Mouse (Mus musculus): ENCODE data around the gene Adcyap1r1.
A peak's percentile ranks its signal among the peaks of the same experiment; 100 is the strongest.

Gene Adcyap1r1

DNA sequence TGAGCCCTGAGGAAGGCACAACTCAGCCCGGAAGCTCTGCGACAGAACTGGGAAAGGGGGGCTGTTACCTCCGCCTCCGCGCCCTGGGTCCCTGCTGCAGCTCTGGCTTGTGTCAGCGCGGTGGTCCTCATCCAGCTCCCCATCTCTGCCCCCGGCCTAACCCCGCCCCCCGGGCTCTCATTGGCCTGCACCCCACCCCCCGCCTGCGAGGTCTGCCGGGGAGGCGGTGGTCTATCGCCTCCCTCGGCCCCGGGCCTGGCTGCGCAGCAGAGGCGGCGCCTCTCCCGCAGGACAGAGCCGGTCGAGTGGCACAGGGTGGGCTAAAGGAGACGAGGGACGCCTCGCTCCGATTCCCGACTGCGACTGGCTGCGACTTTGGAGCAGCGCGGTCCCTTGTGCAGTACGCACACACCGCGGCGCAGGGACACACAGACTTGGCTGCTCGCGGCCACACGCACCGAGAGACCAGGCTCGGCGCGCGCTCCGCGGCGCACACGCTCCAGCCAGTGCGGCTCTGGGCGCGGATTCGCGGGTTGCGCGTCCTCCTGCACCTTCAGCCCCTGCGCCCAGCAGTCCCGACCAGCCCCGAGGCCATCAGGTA lies at the start of gene Adcyap1r1:
Adcyap1r1 (plus strand) TSS at position 208 of the 601 bp plus-strand sequence.
- peak; percentile 85 for DNase-seq (ENCODE audit: low read depth, low spot score)

DNA sequence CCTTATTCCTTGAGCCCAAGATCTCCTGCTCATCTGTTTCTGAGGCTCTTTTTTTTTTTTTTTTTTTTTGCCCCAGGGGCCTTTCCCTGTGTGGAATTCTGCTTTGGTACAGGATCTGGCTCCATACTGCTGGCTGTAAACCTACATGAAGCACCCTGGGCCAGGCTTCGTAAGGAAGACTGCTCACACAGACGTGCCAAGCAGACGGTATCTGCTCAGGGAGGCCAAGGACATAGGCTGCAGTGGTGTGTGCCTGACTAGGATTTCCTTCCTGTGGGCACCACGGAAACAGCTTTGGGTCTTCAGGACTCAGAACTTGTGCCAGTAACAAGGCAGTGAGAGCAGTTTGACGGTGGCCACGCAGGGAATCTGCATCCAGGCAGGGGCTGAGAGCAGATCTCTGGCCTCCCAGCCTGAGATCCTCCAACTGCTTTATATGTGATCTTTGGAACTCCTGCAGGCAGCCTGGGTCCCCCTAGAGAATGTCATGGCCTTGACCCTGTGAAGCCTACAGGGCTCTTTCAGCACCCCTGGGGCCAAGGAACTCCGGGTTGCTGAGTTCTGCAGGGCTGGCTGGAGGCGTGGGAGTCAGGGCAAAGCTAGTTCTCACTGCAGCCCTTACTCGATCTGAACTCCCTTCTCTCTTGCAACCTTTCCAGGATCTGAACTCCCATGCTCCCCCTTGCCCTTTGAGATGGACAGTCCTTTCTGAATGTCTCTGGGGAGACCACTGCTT lies 49.6 kb upstream of the Adcyap1r1 start:
- DNase-seq (ENCODE audit: low read depth, low spot score) = no peak

DNA sequence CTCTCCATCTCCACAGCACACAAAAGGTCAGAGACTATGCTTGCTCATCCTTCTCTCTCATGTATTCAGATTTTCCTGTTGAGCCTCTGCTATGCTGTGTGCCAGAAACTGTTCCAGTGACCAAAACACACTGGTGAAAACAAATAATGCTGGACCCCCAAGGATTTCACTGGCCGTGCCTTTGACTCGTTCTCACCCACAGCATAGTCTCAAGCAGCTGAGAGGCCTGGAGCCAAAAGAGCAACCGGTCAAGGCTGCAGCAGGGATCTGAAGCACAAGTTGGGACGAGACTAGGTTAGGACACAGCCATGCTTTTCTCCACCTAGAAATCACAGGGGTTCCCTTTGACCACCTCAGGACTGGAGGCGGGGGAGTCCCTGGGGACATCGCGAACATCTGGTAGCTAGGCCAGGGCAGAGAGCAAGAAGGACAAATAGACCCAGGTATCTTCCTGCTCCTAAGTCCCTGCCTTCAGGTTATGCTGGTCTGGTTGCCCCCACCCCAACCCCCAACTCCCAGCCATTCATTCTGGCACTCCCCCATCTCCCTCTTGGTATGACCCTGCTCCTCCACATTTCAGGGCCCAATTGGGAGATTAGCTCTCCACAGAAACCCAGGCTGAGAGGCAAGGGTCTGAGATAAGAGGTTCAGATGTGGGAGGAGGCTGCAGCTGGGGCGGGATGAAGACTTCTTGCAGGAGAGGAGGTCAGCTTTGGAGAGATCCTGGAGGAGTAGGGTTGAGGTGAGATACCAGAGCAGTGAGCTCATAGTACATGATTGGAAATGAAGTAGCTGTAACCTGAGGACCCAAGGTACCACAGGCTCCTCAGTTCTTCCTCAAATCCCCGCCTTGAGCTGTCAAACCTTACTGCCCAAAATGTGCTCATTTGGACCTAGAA lies 48.1 kb upstream of the Adcyap1r1 start:
- no peak for DNase-seq (ENCODE audit: low read depth, low spot score)

DNA sequence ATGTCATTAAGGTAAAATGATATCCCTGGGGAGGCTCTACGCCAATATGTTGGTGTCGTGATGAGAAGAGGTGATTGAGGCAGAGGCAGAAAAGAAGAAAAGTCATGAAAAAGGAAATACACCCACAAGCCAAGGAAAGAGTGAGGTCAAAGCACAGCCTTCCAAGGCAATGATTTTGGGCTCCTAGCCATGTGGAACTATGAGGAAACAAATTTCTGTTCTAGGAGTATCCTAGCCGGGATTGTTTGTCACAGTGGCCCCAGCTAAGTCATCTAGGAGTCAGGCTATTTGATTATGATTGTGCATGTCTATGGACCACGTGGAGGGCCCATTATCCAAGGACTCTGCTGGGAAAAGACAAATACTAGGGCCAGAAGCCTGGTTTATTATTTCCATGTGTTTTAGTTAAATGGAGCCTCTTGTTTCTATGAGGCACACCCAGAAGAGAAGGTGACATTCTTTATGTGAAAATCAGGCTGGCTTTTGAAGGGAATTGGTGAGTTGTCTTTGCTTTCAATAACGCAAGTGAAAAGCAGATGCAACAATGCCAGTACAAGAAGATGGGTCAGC lies 47.3 kb upstream of the Adcyap1r1 start:
- no peak for DNase-seq (ENCODE audit: low read depth, low spot score)

DNA sequence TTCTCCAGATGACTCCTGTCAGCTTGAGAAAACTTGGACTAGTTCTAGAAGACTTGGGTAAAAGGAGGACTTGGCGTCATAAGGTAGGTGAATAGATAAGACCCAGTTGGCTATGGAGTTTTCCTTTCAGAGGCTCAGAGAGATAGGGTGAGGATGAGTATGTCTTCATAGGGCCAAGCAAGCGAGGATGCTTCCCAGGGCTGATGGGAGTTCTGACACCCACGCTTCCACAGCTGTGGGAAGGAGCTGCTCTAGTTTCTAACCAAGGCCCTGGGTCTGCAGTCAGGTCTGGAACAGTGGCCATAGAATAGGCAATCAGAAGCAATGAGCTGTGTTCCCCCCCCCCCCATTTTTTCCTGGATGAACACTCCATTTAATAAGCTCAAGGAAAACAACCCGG lies 44.4 kb upstream of the Adcyap1r1 start:
- peak; percentile 49 for DNase-seq (ENCODE audit: low read depth, low spot score)

DNA sequence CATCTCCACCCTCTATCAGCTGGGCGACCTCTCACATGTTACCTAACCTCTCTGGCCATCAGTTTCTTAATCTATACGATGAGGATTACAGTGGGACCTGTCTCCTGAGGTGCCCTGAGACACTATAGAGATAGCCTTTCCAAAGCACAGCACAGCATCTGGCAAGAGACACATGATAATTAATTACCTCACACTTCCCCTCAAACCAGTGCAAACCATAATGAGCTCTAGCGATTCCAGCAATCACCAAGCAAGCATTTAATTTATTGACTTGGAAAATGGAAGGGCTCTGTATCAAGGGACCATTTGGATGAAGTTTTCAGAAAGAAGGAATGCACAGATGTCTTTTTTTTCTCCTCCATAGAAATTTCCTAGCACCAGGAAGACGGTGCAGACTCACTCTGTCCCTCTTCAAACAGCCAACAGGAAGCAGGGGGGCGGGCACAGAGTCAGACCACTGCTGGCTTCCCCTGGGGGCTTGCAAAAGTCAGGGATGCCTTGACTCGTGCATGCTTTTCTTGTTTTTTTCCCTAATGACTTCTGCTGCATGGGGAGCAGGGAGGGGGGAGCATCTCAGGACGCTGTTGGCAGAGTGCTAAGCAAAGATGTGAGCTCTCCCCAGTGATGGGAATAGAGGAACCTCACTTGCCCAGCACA lies 41.5 kb upstream of the Adcyap1r1 start:
- DNase-seq (ENCODE audit: low read depth, low spot score) = no peak

DNA sequence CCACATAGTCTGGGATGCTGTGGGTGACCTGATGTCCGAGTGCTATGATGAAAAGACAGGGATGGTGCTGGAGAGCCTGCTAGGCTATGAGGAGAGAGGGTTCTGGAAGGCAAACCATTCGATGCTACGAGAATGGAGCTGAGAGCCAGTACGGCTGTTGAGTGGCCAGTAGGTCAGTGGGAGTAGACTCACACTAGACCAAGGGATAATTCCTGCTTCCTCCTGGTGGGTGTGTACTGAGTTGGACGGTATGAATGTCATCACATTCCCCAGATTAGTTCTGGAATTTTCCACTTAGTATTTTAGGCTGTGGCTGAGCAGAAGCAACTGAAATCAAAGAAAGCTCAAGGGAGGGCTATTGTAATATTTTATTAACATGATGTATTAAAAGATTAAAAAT lies 40.8 kb upstream of the Adcyap1r1 start:
- DNase-seq (ENCODE audit: low read depth, low spot score) = peak; percentile 22

DNA sequence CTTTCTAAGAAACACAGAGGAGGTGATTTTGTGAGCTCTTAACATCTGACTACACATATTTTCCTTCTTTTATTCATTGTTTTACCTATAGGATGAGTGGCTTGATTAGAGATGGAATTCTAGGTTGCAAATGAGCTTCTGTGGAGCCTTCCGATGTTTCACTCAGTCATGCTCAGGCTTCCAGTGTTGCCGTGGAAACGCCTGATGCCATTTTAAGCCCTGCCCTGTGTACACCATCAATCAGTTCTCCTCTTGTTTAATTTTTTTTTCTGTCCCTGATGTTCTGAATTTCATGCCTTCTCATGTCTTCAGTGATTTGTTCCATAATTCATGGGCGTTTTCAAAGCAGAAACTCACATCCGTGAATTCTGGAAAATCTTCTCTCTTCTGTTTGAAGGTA lies 35.6 kb upstream of the Adcyap1r1 start:
- peak; percentile 79 for DNase-seq (ENCODE audit: low read depth, low spot score)

DNA sequence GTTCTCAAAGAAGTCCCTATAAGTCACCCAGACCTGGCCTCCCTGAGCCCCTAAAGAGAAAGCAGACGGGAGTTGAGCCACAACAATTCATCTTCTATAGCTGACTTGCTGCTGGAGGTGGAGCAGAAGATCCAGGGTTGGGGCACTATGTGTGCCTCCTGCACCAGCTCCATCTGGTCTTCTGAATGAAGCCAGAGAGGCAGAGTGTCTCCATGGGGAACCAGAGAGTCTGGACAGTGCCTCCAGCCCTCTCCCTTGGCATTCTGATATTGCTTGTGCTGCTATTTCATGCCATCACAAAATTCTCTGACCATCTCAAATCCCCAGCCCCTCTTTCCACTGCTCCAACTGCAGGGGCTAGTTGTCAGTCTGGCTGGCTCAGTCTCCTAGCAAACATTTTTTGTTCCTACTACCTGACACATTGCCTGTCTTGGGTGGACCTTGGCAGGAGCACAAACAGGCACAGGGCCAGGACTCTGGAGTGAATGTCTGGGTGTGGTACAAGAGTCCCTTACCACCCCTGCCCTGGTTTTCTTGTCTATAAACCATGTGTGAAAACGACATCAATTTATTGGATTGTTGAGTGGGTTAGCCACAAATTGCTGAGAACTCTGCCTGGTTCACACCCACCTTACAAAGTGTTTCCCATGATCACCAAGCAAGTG lies 32.9 kb upstream of the Adcyap1r1 start:
- DNase-seq (ENCODE audit: low read depth, low spot score) = peak; percentile 93

DNA sequence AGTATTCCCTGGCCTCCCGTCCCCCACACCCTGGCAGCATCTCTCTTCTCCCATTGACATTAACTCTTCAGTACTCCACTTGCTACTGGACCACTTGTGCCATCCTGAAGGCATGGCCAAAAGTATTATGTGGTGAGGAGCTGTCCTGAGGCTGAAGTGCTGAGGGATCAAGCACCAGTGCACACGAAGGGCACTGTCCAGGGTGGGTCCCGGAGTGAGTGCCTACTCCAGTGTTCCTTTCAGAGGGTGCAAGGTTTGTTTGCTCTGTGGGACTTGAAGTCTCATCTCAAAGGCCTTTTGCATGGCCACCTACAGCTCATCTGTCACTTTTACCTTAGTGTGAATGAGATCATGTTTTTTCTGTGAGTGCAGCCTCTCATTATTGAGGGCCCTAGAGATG lies 31.4 kb upstream of the Adcyap1r1 start:
- no peak for DNase-seq (ENCODE audit: low read depth, low spot score)

DNA sequence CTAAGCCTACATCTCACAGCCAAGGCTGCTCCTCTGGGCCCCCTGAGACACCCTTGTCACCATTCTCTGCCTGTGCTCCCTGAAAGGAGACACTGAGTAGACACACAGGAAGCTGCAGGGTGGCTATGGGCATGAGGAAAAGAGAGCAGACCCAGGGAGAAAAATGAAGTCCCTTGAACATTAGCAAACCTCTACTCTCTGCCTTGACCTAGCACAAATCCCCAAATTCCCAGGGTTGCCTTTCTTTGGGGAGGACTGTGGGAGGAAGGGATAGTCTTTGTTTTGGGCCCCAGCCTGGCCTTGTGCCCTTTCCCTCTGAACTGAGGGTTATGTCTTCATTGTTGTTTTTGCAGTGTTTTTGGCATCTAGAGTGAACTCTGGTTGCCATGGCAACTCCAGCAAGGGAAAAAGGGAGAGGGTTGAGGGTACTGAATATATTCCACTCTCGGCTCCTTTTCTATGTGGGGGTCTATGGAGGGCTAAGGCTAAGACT lies 30.9 kb upstream of the Adcyap1r1 start:
- DNase-seq (ENCODE audit: low read depth, low spot score) = peak; percentile 49

DNA sequence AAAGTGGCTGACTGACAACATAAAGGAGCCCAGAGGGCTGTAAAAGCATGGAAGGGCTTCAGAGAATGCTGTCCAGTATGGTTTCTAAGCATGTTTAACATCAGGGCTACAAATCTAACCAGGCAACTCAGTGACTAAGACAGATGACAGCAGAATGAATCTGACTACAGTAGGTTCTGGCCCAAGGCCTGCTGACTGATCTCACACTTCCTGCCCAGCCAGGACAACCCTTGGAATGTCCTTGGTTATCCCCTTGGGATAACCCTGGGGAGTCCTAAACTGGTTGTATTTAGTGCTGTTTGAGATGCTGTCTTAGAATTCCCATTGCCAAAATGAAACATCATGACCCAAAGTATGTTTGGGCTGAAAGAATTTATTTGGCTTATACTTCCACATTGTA lies 19.7 kb upstream of the Adcyap1r1 start:
- no peak for DNase-seq (ENCODE audit: low read depth, low spot score)

DNA sequence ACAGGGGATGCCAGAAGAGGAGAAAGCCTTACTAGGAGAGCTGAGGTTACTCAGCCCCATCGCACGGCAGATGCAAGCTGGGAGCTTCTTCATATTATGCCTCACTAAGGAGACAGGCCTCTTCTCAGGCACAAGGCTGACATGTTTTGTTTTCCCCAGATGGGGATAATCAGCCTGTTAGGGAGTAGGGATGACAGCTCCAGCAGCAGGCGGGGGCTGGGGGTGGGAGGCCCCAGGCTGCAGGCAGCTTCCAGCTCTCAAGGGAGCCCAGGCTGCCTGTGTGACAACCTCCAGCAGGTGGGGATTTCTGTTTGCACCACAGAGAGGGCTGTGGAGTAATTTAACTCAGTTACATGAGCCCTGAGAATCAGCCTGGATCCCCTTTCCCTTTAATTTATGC lies 17.4 kb upstream of the Adcyap1r1 start:
- peak; percentile 88 for DNase-seq (ENCODE audit: low read depth, low spot score)

DNA sequence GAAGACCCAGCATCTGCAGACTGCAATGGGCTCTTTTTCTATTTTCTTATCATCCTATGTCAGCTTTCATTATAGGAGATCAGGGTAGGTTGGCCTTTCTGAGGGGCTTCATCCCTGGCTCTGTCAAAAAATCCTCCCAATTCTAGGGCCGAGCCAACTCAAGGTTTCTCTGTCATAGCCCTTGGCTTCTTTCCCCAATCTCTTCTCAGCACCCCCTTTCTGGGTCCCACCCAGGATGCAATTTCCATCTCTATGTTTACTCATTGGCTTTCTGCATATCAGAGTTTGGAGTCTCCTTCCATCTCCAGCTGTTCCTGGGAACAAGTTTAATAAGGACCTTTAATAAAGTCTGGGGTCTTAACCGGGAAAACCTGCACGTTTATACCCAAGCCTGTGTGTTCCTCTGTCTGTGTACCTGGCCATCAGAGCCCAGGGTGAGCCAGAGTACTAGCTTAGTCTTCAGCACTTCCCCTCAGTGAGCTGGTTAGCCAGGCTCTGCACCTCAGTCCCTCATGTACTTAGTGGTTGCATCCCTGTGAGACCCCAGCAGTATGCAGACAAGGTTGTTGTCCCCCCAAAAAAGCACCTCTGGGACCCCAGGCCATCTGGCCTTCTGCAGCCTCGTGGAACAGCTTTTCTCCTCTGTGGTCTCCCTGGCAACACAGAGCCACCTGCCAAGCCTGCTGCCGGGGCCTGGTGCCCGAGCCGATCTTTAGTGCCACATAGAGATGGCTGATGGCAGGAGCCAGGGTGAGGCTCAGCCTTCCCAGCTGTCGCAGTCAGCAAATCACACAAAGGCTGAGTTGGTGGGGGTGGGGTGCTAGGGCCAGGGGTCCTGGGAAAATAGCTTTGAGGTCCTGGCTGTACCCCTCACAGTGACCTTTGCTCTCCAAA lies 16.3 kb upstream of the Adcyap1r1 start:
- peak; percentile 70 for DNase-seq (ENCODE audit: low read depth, low spot score)

DNA sequence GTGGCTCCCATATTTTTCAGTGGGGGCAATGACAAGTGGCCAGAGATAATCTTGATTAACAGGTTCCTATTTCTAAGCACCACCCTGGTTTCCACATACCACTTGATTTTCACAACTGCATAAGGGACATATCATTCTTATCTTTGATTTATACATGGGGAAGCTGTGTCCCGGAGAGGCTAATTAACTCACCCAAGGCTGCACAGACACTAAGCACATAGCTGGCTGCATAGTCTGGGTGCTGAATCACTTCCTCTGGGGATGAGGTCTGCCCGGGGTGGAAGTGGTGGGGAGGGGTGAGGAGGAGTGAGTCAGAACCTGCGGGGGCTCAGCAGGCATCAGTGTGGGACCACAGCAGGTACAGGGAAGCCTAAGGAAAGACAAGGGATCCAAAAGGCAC lies 13.9 kb upstream of the Adcyap1r1 start:
- peak; percentile 61 for DNase-seq (ENCODE audit: low read depth, low spot score)

DNA sequence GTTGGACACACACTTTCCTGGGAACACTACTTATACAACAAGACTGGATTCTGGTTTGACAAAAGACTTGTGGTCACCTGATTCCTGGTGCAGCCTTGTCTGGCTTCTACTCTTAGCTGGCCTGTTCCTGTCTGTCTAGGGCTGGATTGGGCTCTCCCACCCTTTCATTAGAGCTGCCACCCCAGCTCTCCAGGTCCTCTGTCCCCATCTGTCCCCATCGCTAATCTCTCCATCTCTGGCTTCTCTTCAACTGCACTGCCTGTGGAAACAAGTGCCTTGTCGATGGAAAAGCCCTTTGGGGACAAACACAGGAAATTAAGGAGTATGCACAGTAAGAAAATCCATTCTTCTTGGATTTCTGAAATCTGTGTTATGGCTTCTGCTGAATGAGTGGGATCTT lies 12.9 kb upstream of the Adcyap1r1 start:
- no peak for DNase-seq (ENCODE audit: low read depth, low spot score)

DNA sequence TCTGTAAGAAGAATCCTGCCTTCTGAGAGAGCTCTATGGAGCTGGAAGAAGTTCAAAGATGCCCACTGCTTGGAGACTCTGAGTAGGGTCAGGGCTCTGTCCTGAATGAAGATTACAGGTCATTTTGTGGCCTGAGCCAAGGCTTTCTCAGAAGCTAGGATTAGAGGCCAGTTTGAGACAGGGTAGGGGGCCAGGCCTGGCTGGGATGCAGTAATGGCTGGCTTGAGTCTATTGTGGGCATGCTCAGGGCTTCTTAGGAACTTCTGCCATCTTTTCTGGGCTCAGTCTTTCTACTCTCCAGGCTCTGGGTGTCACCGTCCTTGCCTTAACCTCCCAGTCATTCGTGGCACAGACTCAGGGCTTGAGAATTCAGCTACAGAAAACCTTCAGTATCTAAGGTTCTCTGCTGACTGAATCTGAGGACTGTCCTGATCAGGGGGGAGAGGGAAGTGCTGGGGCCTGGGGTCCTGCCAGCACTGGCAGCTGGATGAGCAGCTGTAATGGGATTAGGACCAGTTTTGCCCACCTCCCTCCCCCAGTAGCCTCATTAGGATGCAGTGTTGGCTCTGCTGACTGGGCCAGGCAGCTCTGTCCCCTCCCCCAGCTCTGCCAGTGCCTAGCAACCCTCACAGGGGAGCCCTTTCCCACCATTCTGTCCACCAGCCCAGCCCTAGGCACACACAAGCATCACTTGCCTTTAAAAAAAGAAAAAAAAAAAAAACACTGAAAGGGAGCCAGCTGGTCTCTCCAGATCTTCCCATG lies 7.7 kb upstream of the Adcyap1r1 start:
- peak; percentile 66 for DNase-seq (ENCODE audit: low read depth, low spot score)

DNA sequence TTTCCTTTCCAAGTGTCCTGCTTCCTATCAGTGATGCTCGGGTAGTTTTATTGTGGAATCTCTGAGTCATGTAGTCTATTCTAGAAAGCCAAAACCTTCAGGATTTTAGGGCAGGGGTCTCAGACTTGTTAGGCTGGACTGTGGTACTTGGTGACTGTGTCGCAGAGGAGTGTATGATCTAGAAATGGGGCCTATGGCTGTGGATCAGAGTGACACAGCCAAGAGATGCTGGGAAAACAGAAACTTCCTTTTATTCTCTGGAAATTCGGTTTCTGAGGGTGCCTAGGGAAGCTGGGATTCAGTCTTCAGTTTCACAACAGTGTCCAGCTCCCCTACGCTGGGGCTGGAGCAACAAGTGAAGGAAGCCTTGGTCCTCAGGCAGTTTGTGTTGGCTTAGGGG lies 7.1 kb upstream of the Adcyap1r1 start:
- DNase-seq (ENCODE audit: low read depth, low spot score) = no peak

DNA sequence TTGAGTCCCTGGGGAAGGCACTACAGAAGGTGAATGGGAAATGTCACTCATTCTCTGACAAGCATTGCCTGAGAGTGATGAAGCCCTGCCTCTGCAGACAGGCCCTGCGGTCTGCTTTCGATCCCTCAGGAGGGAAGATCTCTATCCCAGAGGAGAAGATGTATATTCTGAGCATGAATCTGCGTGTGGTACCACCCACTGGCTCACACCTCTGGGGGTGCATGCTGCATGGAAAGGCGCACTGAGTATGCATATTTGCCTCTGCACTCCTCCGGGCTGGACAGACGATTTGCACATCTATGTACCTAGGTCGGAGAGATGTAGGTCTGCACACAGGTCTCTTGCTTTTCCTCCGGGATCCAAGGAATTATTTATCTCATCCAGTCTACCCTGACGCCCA lies 3.6 kb upstream of the Adcyap1r1 start:
- no peak for DNase-seq (ENCODE audit: low read depth, low spot score)
